Mouse (Mus musculus): ENCODE measurements around the gene Bloc1s3.

The Bloc1s3 gene

GRCm38 (mm10) chr7:19508150-19508923 is at the start of gene Bloc1s3, which contains the start of gene Trappc6a:
TSS of gene Bloc1s3 (minus strand) at chr7:19508367.
TSS of gene Trappc6a (plus strand) at chr7:19508395.
- peak; percentile 97 to 98 for DNase-seq (ENCODE audit: low spot score in 2 of 2)

GRCm38 (mm10) chr7:19557086-19557485 is 48.9 kb upstream of the Bloc1s3 start:
- DNase-seq (ENCODE audit: low spot score in 2 of 2) = no peak

- no peak for DNase-seq (ENCODE audit: low spot score in 2 of 2)
Observed at GRCm38 (mm10) chr7:19554168-19554567, 46.0 kb upstream of the Bloc1s3 start.

GRCm38 (mm10) chr7:19552443-19552842 is 44.3 kb upstream of the Bloc1s3 start:
- DNase-seq (ENCODE audit: low spot score in 2 of 2) = no peak

- DNase-seq (ENCODE audit: low spot score in 2 of 2) = no peak
Observed at GRCm38 (mm10) chr7:19551634-19552033, 43.5 kb upstream of the Bloc1s3 start.

GRCm38 (mm10) chr7:19549394-19549793 is 41.2 kb upstream of the Bloc1s3 start:
- no peak for DNase-seq (ENCODE audit: low spot score in 2 of 2)

- DNase-seq (ENCODE audit: low spot score in 2 of 2) = no peak
Observed at GRCm38 (mm10) chr7:19547344-19547969, 39.3 kb upstream of the Bloc1s3 start.

- no peak for DNase-seq (ENCODE audit: low spot score in 2 of 2)
Observed at GRCm38 (mm10) chr7:19546007-19546406, 37.8 kb upstream of the Bloc1s3 start.

- no peak for DNase-seq (ENCODE audit: low spot score in 2 of 2)
Observed at GRCm38 (mm10) chr7:19543584-19543983, 35.4 kb upstream of the Bloc1s3 start.

- peak; percentile 60 to 64 for DNase-seq (ENCODE audit: low spot score in 2 of 2)
Observed at GRCm38 (mm10) chr7:19542155-19542691, 34.1 kb upstream of the Bloc1s3 start.

GRCm38 (mm10) chr7:19541681-19542154 is 33.6 kb upstream of the Bloc1s3 start:
- no peak for DNase-seq (ENCODE audit: low spot score in 2 of 2)

GRCm38 (mm10) chr7:19540771-19541566 is 32.8 kb upstream of the Bloc1s3 start:
- no peak for DNase-seq (ENCODE audit: low spot score in 2 of 2)

- no peak for DNase-seq (ENCODE audit: low spot score in 2 of 2)
Observed at GRCm38 (mm10) chr7:19534676-19535075, 26.5 kb upstream of the Bloc1s3 start.

GRCm38 (mm10) chr7:19532240-19532639 is 24.1 kb upstream of the Bloc1s3 start:
- no peak for DNase-seq (ENCODE audit: low spot score in 2 of 2)

- DNase-seq (ENCODE audit: low spot score in 2 of 2) = no peak
Observed at GRCm38 (mm10) chr7:19531077-19531476, 22.9 kb upstream of the Bloc1s3 start.

- no peak for DNase-seq (ENCODE audit: low spot score in 2 of 2)
Observed at GRCm38 (mm10) chr7:19525105-19525481, 16.9 kb upstream of the Bloc1s3 start.

- DNase-seq (ENCODE audit: low spot score in 2 of 2) = no peak
Observed at GRCm38 (mm10) chr7:19524420-19525104, 16.4 kb upstream of the Bloc1s3 start.

- peak; percentile 83 to 86 for DNase-seq (ENCODE audit: low spot score in 2 of 2)
Observed at GRCm38 (mm10) chr7:19523757-19524419, 15.7 kb upstream of the Bloc1s3 start.

GRCm38 (mm10) chr7:19523017-19523756 is 15.0 kb upstream of the Bloc1s3 start:
- peak in 1 of 2 experiments; percentile 47 for DNase-seq (ENCODE audit: low spot score in 2 of 2)

GRCm38 (mm10) chr7:19520032-19520431 is 11.9 kb upstream of the Bloc1s3 start:
- peak in 1 of 2 experiments; percentile 21 for DNase-seq (ENCODE audit: low spot score in 2 of 2)

Measured in right cerebral cortex, postnatal 10 days (tissue).